17 mouse cellular contexts compared by ENCODE assay signal in genomic region chr4:145264761-145265160, GRCm38 (mm10). TPM values are rescaled to one million over a fixed set of nuclear protein-coding genes. Genes with fewer than 3 reads are reported as not detected.
"Had no signal": no experiment of that assay in that cellular context is flagged by ENCODE, and none has a peak within 500 bp of the region (broad histone marks: within the 10 kb centered on the region; RNA-seq: fewer than 3 reads in every experiment).

No protein-coding gene starts in this region.

- H3K9ac ChIP-seq: limb, embryonic 15.5 days; liver, embryonic 12.5 days; lung, embryonic 14.5 days; midbrain, embryonic 15.5 days; neural tube, embryonic 12.5 days had no signal

- H3K9me3 ChIP-seq: limb, embryonic 15.5 days; liver, embryonic 12.5 days; megakaryocyte, embryonic 14.5 days; midbrain, embryonic 15.5 days had no signal

- H3K36me3 ChIP-seq: limb, embryonic 15.5 days; liver, embryonic 12.5 days; midbrain, embryonic 15.5 days; neural tube, embryonic 12.5 days had no signal

- H3K4me2 ChIP-seq: limb, embryonic 15.5 days; liver, embryonic 12.5 days; lung, embryonic 14.5 days; midbrain, embryonic 11.5 days; midbrain, embryonic 15.5 days; neural tube, embryonic 12.5 days had no signal

- H3K27me3 ChIP-seq: limb, embryonic 15.5 days; liver, embryonic 12.5 days; midbrain, embryonic 15.5 days; neural tube, embryonic 12.5 days had no signal

- H3K4me1 ChIP-seq: limb, embryonic 15.5 days; liver, embryonic 12.5 days; midbrain, embryonic 15.5 days; neural tube, embryonic 12.5 days had no signal

- H3K4me3 ChIP-seq: limb, embryonic 15.5 days; liver, embryonic 12.5 days; megakaryocyte, embryonic 14.5 days; midbrain, embryonic 15.5 days; neural tube, embryonic 12.5 days had no signal

- DNase-seq: kidney, adult 9 months; kidney, postnatal 10 days; left cerebral cortex, postnatal 4 days; lung, embryonic 14.5 days; lung, postnatal 10 days; spleen, adult 18-20 months; thymus, adult 18-20 months; thymus, postnatal 25 days had no signal

- H3K27ac ChIP-seq: limb, embryonic 15.5 days; liver, embryonic 12.5 days; macrophage; midbrain, embryonic 15.5 days; neural tube, embryonic 12.5 days had no signal

- ATAC-seq: inflammation-experienced regulatory T-cells, adult 6 months; liver, embryonic 12.5 days; midbrain, embryonic 15.5 days had no signal

RNA-seq across cellular contexts. Expression of gene Tnfrsf8, which starts 50.2 kb away (rescaled TPM):
- polyA plus RNA-seq: liver, embryonic 12.5 days; liver, embryonic 16.5 days had no signal
